Mouse (Mus musculus): ENCODE data around the gene Dgkd. TPM values are rescaled to one million over a fixed set of nuclear protein-coding genes. Genes with fewer than 3 reads are reported as not detected.

The Dgkd gene
- polyA plus RNA-seq, 1 experiment from 2014 or later, result 47.6 TPM

- 55% methylated on average over 5 of the region's 5 CpGs for WGBS
- no peaks in the 10 kb centered on the region for H3K9me3 ChIP-seq
- H3K4me1 ChIP-seq (replicated peaks), result peaks cover 34% of the 10 kb centered on the region
- no peak overlapping the region for H3K27ac ChIP-seq (replicated peaks)
- peak overlapping the region; percentile 95 for H3K4me3 ChIP-seq
- no peak for ATAC-seq (ENCODE audit: low FRiP score, low read depth)
- peak overlapping the region; percentile 94 for H3K4me2 ChIP-seq
- no peaks in the 10 kb centered on the region for H3K27me3 ChIP-seq
- H3K36me3 ChIP-seq, result no peaks in the 10 kb centered on the region
- H3K9ac ChIP-seq, result peak overlapping the region; percentile 93; the same call in 1 of the 2 replicates
These were observed 851 bp upstream of the Dgkd start for GRCm38 (mm10) chr1:87852081-87852790.

- H3K4me1 ChIP-seq (replicated peaks), result peaks cover 31% of the 10 kb centered on the region
- H3K9me3 ChIP-seq, result no peaks in the 10 kb centered on the region
- peak overlapping the region; percentile 94 for H3K4me2 ChIP-seq
- H3K4me3 ChIP-seq, result peak overlapping the region; percentile 95
- H3K27me3 ChIP-seq, result no peaks in the 10 kb centered on the region
- peak overlapping the region; percentile 93 for H3K9ac ChIP-seq
- H3K36me3 ChIP-seq, result no peaks in the 10 kb centered on the region
- WGBS, result under 1% methylated on average over 41 of the region's 48 CpGs
- H3K27ac ChIP-seq (replicated peaks), result peak overlapping the region; percentile 87
- peak; percentile 57 for ATAC-seq (ENCODE audit: low FRiP score, low read depth)
These were observed 694 bp downstream of the Dgkd start for GRCm38 (mm10) chr1:87853601-87854361.

GRCm38 (mm10) chr1:87854411-87854810 is 1.3 kb downstream of the Dgkd start:
- Histone ChIP-seq H3K9me3 (no peaks in the 10 kb centered on the region), H3K4me1 (replicated peaks) (peaks cover 31% of the 10 kb centered on the region), H3K4me3 (peak overlapping the region; percentile 95), H3K27ac (replicated peaks) (peak overlapping the region; percentile 87), H3K9ac (peak overlapping the region; percentile 93), H3K36me3 (no peaks in the 10 kb centered on the region), H3K4me2 (peak overlapping the region; percentile 94), H3K27me3 (no peaks in the 10 kb centered on the region)
- ATAC-seq (ENCODE audit: low FRiP score, low read depth), result no peak
- WGBS, result 20% methylated on average over 6 of the region's 6 CpGs

- Histone ChIP-seq H3K9me3 (no peaks in the 10 kb centered on the region), H3K9ac (no peak overlapping the region; the same call in 1 of the 2 replicates), H3K4me2 (peak overlapping the region; percentile 94), H3K4me1 (replicated peaks) (peaks cover 31% of the 10 kb centered on the region), H3K27ac (replicated peaks) (no peak overlapping the region), H3K4me3 (peak overlapping the region; percentile 95), H3K36me3 (no peaks in the 10 kb centered on the region), H3K27me3 (no peaks in the 10 kb centered on the region)
- no peak for ATAC-seq (ENCODE audit: low FRiP score, low read depth)
- WGBS, result 37% methylated on average over 2 of the region's 2 CpGs
These were observed 1.8 kb downstream of the Dgkd start for GRCm38 (mm10) chr1:87854851-87855251.

- Histone ChIP-seq H3K9me3 (no peaks in the 10 kb centered on the region), H3K4me3 (no peak overlapping the region), H3K36me3 (no peaks in the 10 kb centered on the region), H3K9ac (no peak overlapping the region), H3K27ac (replicated peaks) (no peak overlapping the region), H3K4me1 (replicated peaks) (peaks cover 31% of the 10 kb centered on the region), H3K4me2 (peak overlapping the region; percentile 94; the same call in 1 of the 2 replicates), H3K27me3 (no peaks in the 10 kb centered on the region)
- no peak for ATAC-seq (ENCODE audit: low FRiP score, low read depth)
- WGBS, result 90% methylated on average over 1 of the region's 1 CpGs
These were observed 2.4 kb downstream of the Dgkd start for GRCm38 (mm10) chr1:87855522-87855921.

GRCm38 (mm10) chr1:87856823-87857222 is 3.7 kb downstream of the Dgkd start:
- Histone ChIP-seq H3K4me2 (no peak overlapping the region), H3K4me3 (no peak overlapping the region), H3K27ac (replicated peaks) (no peak overlapping the region), H3K27me3 (no peaks in the 10 kb centered on the region), H3K9ac (no peak overlapping the region), H3K36me3 (no peaks in the 10 kb centered on the region), H3K9me3 (no peaks in the 10 kb centered on the region), H3K4me1 (replicated peaks) (peaks cover 31% of the 10 kb centered on the region)
- ATAC-seq (ENCODE audit: low FRiP score, low read depth), result no peak
- WGBS, result 76% methylated on average over 3 of the region's 3 CpGs

GRCm38 (mm10) chr1:87858031-87858430 is 4.9 kb downstream of the Dgkd start:
- no peaks in the 10 kb centered on the region for H3K9me3 ChIP-seq
- no peak for ATAC-seq (ENCODE audit: low FRiP score, low read depth)

GRCm38 (mm10) chr1:87858529-87858928 is 5.4 kb downstream of the Dgkd start:
- H3K36me3 ChIP-seq, result no peaks in the 10 kb centered on the region
- 91% methylated on average over 2 of the region's 2 CpGs for WGBS
- H3K4me3 ChIP-seq, result no peak overlapping the region
- H3K9me3 ChIP-seq, result no peaks in the 10 kb centered on the region
- no peak overlapping the region for H3K4me2 ChIP-seq
- H3K9ac ChIP-seq, result no peak overlapping the region
- peaks cover 29% of the 10 kb centered on the region for H3K4me1 ChIP-seq (replicated peaks)
- H3K27ac ChIP-seq (replicated peaks), result no peak overlapping the region
- ATAC-seq (ENCODE audit: low FRiP score, low read depth), result no peak
- H3K27me3 ChIP-seq, result no peaks in the 10 kb centered on the region

More at GRCm38 (mm10) chr1:87858031-87858430, 4.9 kb downstream of the Dgkd start:
- 97% methylated on average over 1 of the region's 1 CpGs for WGBS
- Histone ChIP-seq H3K4me2 (no peak overlapping the region), H3K27me3 (no peaks in the 10 kb centered on the region), H3K4me3 (no peak overlapping the region), H3K9ac (no peak overlapping the region), H3K27ac (replicated peaks) (no peak overlapping the region), H3K36me3 (no peaks in the 10 kb centered on the region), H3K4me1 (replicated peaks) (peaks cover 28% of the 10 kb centered on the region)

GRCm38 (mm10) chr1:87863602-87864001 is 10.5 kb downstream of the Dgkd start:
- no peaks in the 10 kb centered on the region for H3K27me3 ChIP-seq
- 0 out of 2 replicates have a peak, but pooled peaks cover 8% of the 10 kb centered on the region for H3K4me1 ChIP-seq (replicated peaks)
- H3K27ac ChIP-seq (replicated peaks), result no peak overlapping the region
- WGBS, result 74% methylated on average over 3 of the region's 3 CpGs
- no peak overlapping the region for H3K9ac ChIP-seq
- H3K36me3 ChIP-seq, result no peaks in the 10 kb centered on the region
- no peak overlapping the region for H3K4me2 ChIP-seq
- no peak for ATAC-seq (ENCODE audit: low FRiP score, low read depth)
- H3K9me3 ChIP-seq, result no peaks in the 10 kb centered on the region
- no peak overlapping the region for H3K4me3 ChIP-seq

GRCm38 (mm10) chr1:87864889-87865288 is 11.8 kb downstream of the Dgkd start:
- no peak overlapping the region for H3K4me3 ChIP-seq
- no peak for ATAC-seq (ENCODE audit: low FRiP score, low read depth)
- H3K27me3 ChIP-seq, result no peaks in the 10 kb centered on the region
- H3K4me2 ChIP-seq, result no peak overlapping the region
- no peaks in the 10 kb centered on the region for H3K36me3 ChIP-seq
- H3K9me3 ChIP-seq, result no peaks in the 10 kb centered on the region
- no peak overlapping the region for H3K27ac ChIP-seq (replicated peaks)
- no peak overlapping the region for H3K9ac ChIP-seq
- H3K4me1 ChIP-seq (replicated peaks), result 0 out of 2 replicates have a peak, but pooled peaks cover 8% of the 10 kb centered on the region

- no peak for ATAC-seq (ENCODE audit: low FRiP score, low read depth)
- no peak overlapping the region for H3K27ac ChIP-seq (replicated peaks)
- 0 out of 2 replicates have a peak, but pooled peaks cover 8% of the 10 kb centered on the region for H3K4me1 ChIP-seq (replicated peaks)
- H3K9ac ChIP-seq, result no peak overlapping the region
- 95% methylated on average over 1 of the region's 1 CpGs for WGBS
- no peaks in the 10 kb centered on the region for H3K36me3 ChIP-seq
- no peaks in the 10 kb centered on the region for H3K9me3 ChIP-seq
- no peak overlapping the region for H3K4me3 ChIP-seq
- H3K27me3 ChIP-seq, result no peaks in the 10 kb centered on the region
- H3K4me2 ChIP-seq, result no peak overlapping the region
These were observed 13.6 kb downstream of the Dgkd start for GRCm38 (mm10) chr1:87866672-87867071.

GRCm38 (mm10) chr1:87871546-87871945 is 18.5 kb downstream of the Dgkd start:
- no peak for ATAC-seq (ENCODE audit: low FRiP score, low read depth)
- no peaks in the 10 kb centered on the region for H3K4me1 ChIP-seq (replicated peaks)
- no peak overlapping the region for H3K4me2 ChIP-seq
- no peak overlapping the region for H3K9ac ChIP-seq
- H3K9me3 ChIP-seq, result no peaks in the 10 kb centered on the region
- no peaks in the 10 kb centered on the region for H3K27me3 ChIP-seq
- H3K4me3 ChIP-seq, result no peak overlapping the region
- H3K36me3 ChIP-seq, result no peaks in the 10 kb centered on the region
- H3K27ac ChIP-seq (replicated peaks), result no peak overlapping the region

All from hindbrain, embryonic 15.5 days (tissue).